Mouse (Mus musculus) spleen, adult 2 months (tissue): ENCODE measurements around the gene Adamts4. TPM values are rescaled to one million over a fixed set of nuclear protein-coding genes. Genes with fewer than 3 reads are reported as not detected.

ENCODE experiments used
- DNase-seq, 2 experiments: peaks; one replicate each; pipeline versions ENCODE4 v3.0.0 to v3.0.0-alpha.2; 2012 to 2021; ENCODE audit warnings: low spot score in 2 of 2, low read depth in 1 of 2
- H3K27ac ChIP-seq: fragments of 200-500 bp; 2 replicates; pipeline ENCODE4 v1.5.1; 2012; ENCODE audit warnings: low read length, inconsistent platforms; ENCODE audit not compliant: insufficient read depth
- H3K27me3 ChIP-seq: fragments of 200-500 bp; 2 replicates; pipeline ENCODE4 v1.6.1; 2012; ENCODE audit warnings: mild to moderate bottlenecking, moderate library complexity, low read length, inconsistent platforms; ENCODE audit not compliant: control insufficient read depth, insufficient read depth
- H3K36me3 ChIP-seq: fragments of 200-500 bp; 2 replicates; pipeline ENCODE4 v1.6.1; 2012; ENCODE audit warnings: mild to moderate bottlenecking, low read length, inconsistent platforms; ENCODE audit not compliant: control insufficient read depth, insufficient read depth
- H3K4me1 ChIP-seq: fragments of 200-500 bp; 2 replicates; pipeline ENCODE4 v1.6.1; 2011; ENCODE audit warnings: inconsistent platforms; ENCODE audit not compliant: control insufficient read depth, insufficient read depth, insufficient read length
- H3K4me3 ChIP-seq: fragments of 200-500 bp; 2 replicates; pipeline ENCODE4 v1.5.1; 2011; ENCODE audit warnings: mild to moderate bottlenecking, inconsistent platforms; ENCODE audit not compliant: insufficient read depth, insufficient read length; ENCODE audit errors: extremely low read depth
- CTCF ChIP-seq: fragments of 200-500 bp; IDR thresholded peaks from 2 replicates; pipeline ENCODE4 v1.5.1; 2011; ENCODE audit warnings: mild to moderate bottlenecking, inconsistent platforms; ENCODE audit not compliant: insufficient read depth, insufficient read length, insufficient replicate concordance; ENCODE audit errors: extremely low read depth
- POLR2A ChIP-seq: fragments of 200-500 bp; IDR thresholded peaks from 2 replicates; pipeline ENCODE4 v1.6.1; 2011; ENCODE audit warnings: low read depth, low read length, inconsistent platforms
- WGBS: fragments of 180-500 bp; shearing (Covaris S2); methylation state at CpG from one replicate; pipeline ENCODE4 v1.1.7; 2018; 5-methylcytosine and 5-hydroxymethylcytosine counted together
- polyA plus RNA-seq: library from polyadenylated mRNA; depleted of rRNA; stranded (reverse); fragments of >200 nt; gene quantifications from 2 replicates; pipeline ENCODE4 v1.2.3, GENCODE M21; 2012

The Adamts4 gene
- polyA plus RNA-seq, 1 experiment = 0.64 TPM

DNA sequence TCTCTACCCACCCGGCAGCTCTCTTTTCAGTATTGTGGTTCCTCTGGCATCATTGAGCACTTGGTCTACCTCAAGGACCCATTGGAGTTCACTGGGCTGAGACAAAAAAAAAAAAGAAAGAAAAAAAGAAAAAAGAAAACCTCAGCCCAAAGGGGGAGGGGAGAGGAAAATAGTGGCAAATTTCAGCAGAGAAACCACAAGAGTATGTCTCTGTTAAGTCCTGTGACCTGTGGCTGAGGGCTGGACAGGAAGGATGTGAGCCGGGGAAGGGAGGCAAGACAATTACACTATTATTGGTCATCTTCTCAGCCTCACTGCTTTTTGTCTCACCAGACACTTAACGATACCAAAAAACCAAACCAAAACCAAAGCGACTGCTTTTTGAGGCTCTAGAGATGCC is 18.4 kb upstream of the Adamts4 start:
- WGBS = 13% methylated on average over 4 of the region's 4 CpGs
- Histone ChIP-seq H3K27me3 (no peaks in the 10 kb centered on the region), H3K4me1 (peaks cover 5% of the 10 kb centered on the region; the same call in 1 of the 2 replicates), H3K4me3 (peak overlapping the region; percentile 10; the same call in 1 of the 2 replicates), H3K36me3 (peaks cover 17% of the 10 kb centered on the region), H3K27ac (0 out of 2 replicates have a peak overlapping the region, but pooled peaks have one; percentile 2)
- TF ChIP-seq POLR2A (no peak), CTCF (no peak)
- DNase-seq = no peak

- Histone ChIP-seq H3K27me3 (no peaks in the 10 kb centered on the region), H3K27ac (peak overlapping the region; percentile 2; the same call in 1 of the 2 replicates), H3K36me3 (peaks cover 22% of the 10 kb centered on the region), H3K4me3 (0 out of 2 replicates have a peak overlapping the region, but pooled peaks have one; percentile 4), H3K4me1 (peaks cover 5% of the 10 kb centered on the region; the same call in 1 of the 2 replicates)
- 71% methylated on average over 5 of the region's 5 CpGs for WGBS
- TF ChIP-seq POLR2A (no peak), CTCF (no peak)
- DNase-seq = no peak
These were observed 17.9 kb upstream of the Adamts4 start for GRCm38 (mm10) chr1:171232348-171232747.

DNA sequence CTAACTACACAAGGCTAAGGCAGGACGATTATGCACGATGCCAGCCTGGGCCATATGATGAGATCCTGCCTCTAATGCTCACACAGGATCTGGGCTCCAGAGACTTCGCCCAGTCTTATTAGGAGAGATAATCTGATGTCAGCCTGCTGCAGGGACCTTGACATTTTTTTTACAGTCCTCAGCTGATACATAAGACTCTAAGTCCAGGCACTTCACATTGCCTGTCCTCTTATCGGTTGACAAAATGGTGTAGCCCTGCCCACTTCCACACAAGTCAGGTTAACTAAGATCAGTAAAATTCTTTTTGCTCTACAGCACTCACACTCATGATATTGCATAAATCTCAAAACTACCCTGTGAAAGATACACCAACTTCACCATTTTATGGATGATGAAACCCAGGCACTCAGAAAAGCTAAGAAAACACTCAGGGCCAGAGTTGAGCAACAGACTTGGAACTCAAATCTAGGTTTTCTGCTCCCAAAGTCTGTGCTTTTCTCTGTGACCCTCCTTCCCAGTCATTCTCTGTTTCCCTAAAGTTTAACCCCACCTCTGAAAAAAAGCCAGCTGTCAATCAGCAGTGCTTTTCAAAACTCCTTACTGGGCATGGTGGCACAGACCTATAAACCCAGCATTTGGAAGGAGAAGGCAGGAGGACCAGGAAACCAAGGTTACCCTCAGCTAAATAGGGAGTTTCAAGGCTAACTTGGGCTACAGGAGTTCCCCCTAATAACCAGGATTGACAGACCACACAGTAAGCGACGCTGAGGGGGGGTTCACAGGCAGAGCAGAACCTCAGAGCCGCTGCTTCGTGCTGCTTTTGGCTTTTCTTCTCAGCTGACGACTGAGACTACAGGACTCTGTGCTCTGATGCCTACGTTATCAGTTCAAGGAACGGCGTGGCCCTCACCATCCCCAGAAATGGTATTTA is 17.2 kb upstream of the Adamts4 start:
- 65% methylated on average over 12 of the region's 12 CpGs for WGBS
- DNase-seq = no peak
- H3K36me3 ChIP-seq = peaks cover 29% of the 10 kb centered on the region
- peaks cover 5% of the 10 kb centered on the region; the same call in 1 of the 2 replicates for H3K4me1 ChIP-seq
- no peaks in the 10 kb centered on the region for H3K27me3 ChIP-seq
- TF ChIP-seq CTCF (no peak), POLR2A (no peak)
- peak overlapping the region; percentile 46; the same call in 1 of the 2 replicates for H3K4me3 ChIP-seq
- peak overlapping the region; percentile 58; the same call in 1 of the 2 replicates for H3K27ac ChIP-seq

- DNase-seq = no peak
- Histone ChIP-seq H3K27me3 (no peaks in the 10 kb centered on the region), H3K4me1 (peaks cover 5% of the 10 kb centered on the region; the same call in 1 of the 2 replicates), H3K36me3 (peaks cover 32% of the 10 kb centered on the region), H3K4me3 (peak within 1 kb of the TSS; percentile 46), H3K27ac (peak within 1 kb of the TSS; percentile 59)
- TF ChIP-seq POLR2A (no peak), CTCF (no peak)
- 13% methylated on average over 14 of the region's 14 CpGs for whole genome bisulfite sequencing
These were observed 16.1 kb upstream of the Adamts4 start, which contains the start of gene Fcer1g for GRCm38 (mm10) chr1:171234126-171234525. Gene Fcer1g, minus strand, starts transcription at chr1:171234365.

DNA sequence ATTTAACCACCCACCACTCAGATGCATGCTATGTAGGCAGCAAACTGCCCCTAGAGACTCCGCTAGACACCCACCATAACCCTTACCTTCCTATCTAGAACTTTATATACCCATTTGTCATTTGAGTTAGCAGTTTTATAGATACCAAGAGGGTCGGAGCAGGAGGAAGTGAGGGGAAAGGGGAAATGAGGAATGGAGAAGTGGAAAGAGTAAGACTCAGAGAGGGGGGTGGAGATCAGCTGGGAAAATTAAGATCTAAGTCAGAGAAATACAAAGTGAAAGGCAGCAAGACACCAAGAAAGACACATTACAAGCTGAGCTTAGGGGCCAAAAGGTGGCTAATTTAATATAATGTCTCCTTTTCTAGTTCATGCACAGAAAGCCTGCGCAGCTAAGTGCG is 15.7 kb upstream of the Adamts4 start:
- WGBS = 77% methylated on average over 4 of the region's 4 CpGs
- Histone ChIP-seq H3K4me3 (no peak overlapping the region), H3K27ac (peak overlapping the region; percentile 59), H3K4me1 (peaks cover 5% of the 10 kb centered on the region; the same call in 1 of the 2 replicates), H3K27me3 (no peaks in the 10 kb centered on the region), H3K36me3 (peaks cover 32% of the 10 kb centered on the region)
- no peak for TF ChIP-seq POLR2A
- TF ChIP-seq CTCF = no peak
- DNase-seq = no peak

GRCm38 (mm10) chr1:171235791-171236190 is 14.4 kb upstream of the Adamts4 start:
- no peak overlapping the region for H3K4me3 ChIP-seq
- peaks cover 41% of the 10 kb centered on the region for H3K36me3 ChIP-seq
- no peak for DNase-seq
- TF ChIP-seq CTCF = no peak
- no peak for TF ChIP-seq POLR2A
- H3K4me1 ChIP-seq = peaks cover 5% of the 10 kb centered on the region; the same call in 1 of the 2 replicates
- WGBS = 66% methylated on average over 4 of the region's 4 CpGs
- H3K27me3 ChIP-seq = no peaks in the 10 kb centered on the region
- no peak overlapping the region for H3K27ac ChIP-seq
